Comparison of ENCODE assay signal across 1 mouse cellular context in the genomic region with DNA sequence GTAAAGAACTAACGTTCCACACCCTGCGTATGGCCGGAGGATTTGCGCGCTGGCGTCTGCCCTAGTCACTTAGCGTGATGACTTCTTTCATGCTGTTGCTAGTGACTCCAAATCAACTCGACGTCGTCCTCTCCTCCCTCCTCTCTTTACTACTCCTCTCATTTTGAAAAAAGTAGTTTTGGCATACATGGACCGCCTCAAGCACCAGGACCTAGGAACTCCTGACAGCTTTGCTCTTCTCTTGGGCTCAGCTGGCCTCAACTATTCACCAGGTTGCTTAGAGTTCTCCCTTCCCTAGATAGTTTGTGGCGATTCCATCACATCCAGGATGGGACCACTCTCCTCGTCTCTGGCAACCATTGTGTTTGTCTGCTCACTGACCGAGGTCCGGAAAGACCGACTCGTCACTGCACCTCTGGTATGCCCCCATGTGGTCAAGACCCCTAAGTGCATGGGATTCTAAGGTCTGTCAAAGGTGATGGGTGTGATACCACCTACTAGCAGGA.
TF ChIP-seq lines count a peak whose summit lies in the region.

No protein-coding gene starts in this region.

TF ChIP-seq in CH12.LX, 34 proteins besides CTCF, POLR2A, EP300 and RAD21:
- TF ChIP-seq TBP (conservative IDR thresholded peaks at IDR 0.05; ENCODE audit: low read depth, low read length): no peak
- peak; percentile 68 for TF ChIP-seq MAX (IDR thresholded peaks at IDR 0.05; ENCODE audit: low read length)
- TF ChIP-seq ZKSCAN1 (IDR thresholded peaks at IDR 0.05; ENCODE audit: borderline replicate concordance, low read depth, low read length): no peak
- 0 out of 2 replicates have a peak, but pooled peaks have one; percentile 89 for TF ChIP-seq CHD1 (IDR thresholded peaks at IDR 0.05; ENCODE audit: low read depth, low read length)
- TF ChIP-seq ZMIZ1 (IDR thresholded peaks at IDR 0.05; ENCODE audit: low read depth, low read length): no peak
- TF ChIP-seq RCOR1 (conservative IDR thresholded peaks at IDR 0.05; ENCODE audit: low read depth, low read length): 0 out of 2 replicates have a peak, but pooled peaks have one; percentile 39
- no peak for TF ChIP-seq GABPA (IDR thresholded peaks at IDR 0.05; ENCODE audit: insufficient replicate concordance, low read depth, low read length)
- TF ChIP-seq MAFK (IDR thresholded peaks at IDR 0.05; ENCODE audit: insufficient replicate concordance, low read length): no peak
- no peak for TF ChIP-seq USF2 (conservative IDR thresholded peaks at IDR 0.05; ENCODE audit: low read depth, low read length)
- peak; percentile 29; the same call in 1 of the 2 replicates for TF ChIP-seq BHLHE40 (IDR thresholded peaks at IDR 0.05; ENCODE audit: low read depth, low read length)
- peak; percentile 5 for TF ChIP-seq IRF4 (IDR thresholded peaks at IDR 0.05; ENCODE audit: low read depth, low read length)
- TF ChIP-seq MEF2A (IDR thresholded peaks at IDR 0.05; ENCODE audit: borderline replicate concordance, low read depth, low read length): peak; percentile 50; the same call in 1 of the 2 replicates
- TF ChIP-seq ELF1 (IDR thresholded peaks at IDR 0.05; ENCODE audit: low read depth, low read length): no peak
- TF ChIP-seq POLR2AphosphoS2 (IDR thresholded peaks at IDR 0.05; ENCODE audit: low read depth, low read length): no peak
- peak; percentile 88 for TF ChIP-seq SIN3A (IDR thresholded peaks at IDR 0.05; ENCODE audit: low read length)
- TF ChIP-seq SMC3 (IDR thresholded peaks at IDR 0.05; ENCODE audit: low read depth, low read length): peak; percentile 93
- no peak for TF ChIP-seq USF1 (IDR thresholded peaks at IDR 0.05; ENCODE audit: low read depth, low read length)
- TF ChIP-seq PAX5 (IDR thresholded peaks at IDR 0.05; ENCODE audit: low read length): no peak
- no peak for TF ChIP-seq UBTF (IDR thresholded peaks at IDR 0.05; ENCODE audit: low read depth, low read length)
- 0 out of 2 replicates have a peak, but pooled peaks have one; percentile 52 for TF ChIP-seq MYC (IDR thresholded peaks at IDR 0.05; ENCODE audit: low read depth, low read length)
- TF ChIP-seq NRF1 (IDR thresholded peaks at IDR 0.05; ENCODE audit: low read depth, low read length): peak; percentile 28; the same call in 1 of the 2 replicates
- TF ChIP-seq ZC3H11A (IDR thresholded peaks at IDR 0.05; ENCODE audit: low read depth, low read length): 0 out of 2 replicates have a peak, but pooled peaks have one; percentile 3
- TF ChIP-seq JUN (IDR thresholded peaks at IDR 0.05; ENCODE audit: insufficient read depth, low read depth, low read length): no peak; the same call in 1 of the 2 replicates
- TF ChIP-seq E2F4 (IDR thresholded peaks at IDR 0.05; ENCODE audit: insufficient replicate concordance, low read depth, low read length): no peak
- TF ChIP-seq MXI1 (IDR thresholded peaks at IDR 0.05; ENCODE audit: low read depth, low read length): peak; percentile 46; the same call in 1 of the 2 replicates
- TF ChIP-seq HCFC1 (IDR thresholded peaks at IDR 0.05; ENCODE audit: low read depth, low read length): 0 out of 2 replicates have a peak, but pooled peaks have one; percentile 40
- TF ChIP-seq MAZ (IDR thresholded peaks at IDR 0.05; ENCODE audit: low read depth, low read length): peak; percentile 32; the same call in 1 of the 2 replicates
- TF ChIP-seq CHD2 (IDR thresholded peaks at IDR 0.05; ENCODE audit: low read length): no peak
- TF ChIP-seq TCF12 (IDR thresholded peaks at IDR 0.05; ENCODE audit: low read depth, low read length): peak; percentile 65
- TF ChIP-seq ETS1 (conservative IDR thresholded peaks at IDR 0.05; ENCODE audit: low read depth, low read length): peak; percentile 44
- peak; percentile 76 for TF ChIP-seq NELFE (IDR thresholded peaks at IDR 0.05; ENCODE audit: low read depth, low read length)
- TF ChIP-seq JUND (conservative IDR thresholded peaks at IDR 0.05; ENCODE audit: low read depth, low read length): peak; percentile 56; the same call in 1 of the 2 replicates
- peak; percentile 51; the same call in 1 of the 2 replicates for TF ChIP-seq ZNF384 (IDR thresholded peaks at IDR 0.05; ENCODE audit: low read depth, low read length)
- 0 out of 2 replicates have a peak, but pooled peaks have one; percentile 42 for TF ChIP-seq KAT2A (IDR thresholded peaks at IDR 0.05; ENCODE audit: insufficient replicate concordance, low read length)
